Mouse (Mus musculus) neural tube, embryonic 13.5 days (tissue): Measurements from ENCODE around the gene Plp1. TPM values are rescaled to one million over a fixed set of nuclear protein-coding genes. Genes with fewer than 3 reads are reported as not detected.

Experiments
- ATAC-seq: fragments of 200-750 bp; cut with Nextera tagmentation; 2 replicates; pipeline ENCODE4 v1.8.0; 2017; ENCODE audit warnings: low read depth, mild to moderate bottlenecking, moderate TSS enrichment, moderate library complexity
- H3K27ac ChIP-seq: fragments of 300-500 bp; sonication (generic); replicated peaks from 2 replicates; pipeline ENCODE4 v1.5.1; 2015; ENCODE audit warnings: moderate library complexity, mild to moderate bottlenecking, inconsistent platforms
- H3K27me3 ChIP-seq: fragments of 300-500 bp; sonication (generic); 2 replicates; pipeline ENCODE4 v1.6.1; 2015; ENCODE audit warnings: mild to moderate bottlenecking, inconsistent platforms
- H3K36me3 ChIP-seq: fragments of 300-500 bp; sonication (generic); 2 replicates; pipeline ENCODE4 v1.6.1; 2015; ENCODE audit warnings: mild to moderate bottlenecking, inconsistent platforms
- H3K4me1 ChIP-seq: fragments of 300-500 bp; sonication (generic); replicated peaks from 2 replicates; pipeline ENCODE4 v1.6.1; 2015; ENCODE audit warnings: inconsistent platforms
- H3K4me2 ChIP-seq: fragments of 300-500 bp; sonication (generic); 2 replicates; pipeline ENCODE4 v1.6.1; 2015; ENCODE audit warnings: inconsistent platforms, mild to moderate bottlenecking, moderate library complexity
- H3K4me3 ChIP-seq: fragments of 300-500 bp; sonication (generic); 2 replicates; pipeline ENCODE4 v1.5.1; 2015; ENCODE audit warnings: mild to moderate bottlenecking, inconsistent platforms
- H3K9ac ChIP-seq: fragments of 300-500 bp; sonication (generic); 2 replicates; pipeline ENCODE4 v1.6.1; 2015; ENCODE audit warnings: moderate library complexity, mild to moderate bottlenecking, inconsistent platforms
- H3K9me3 ChIP-seq: fragments of 300-500 bp; sonication (generic); 2 replicates; pipeline ENCODE4 v1.6.1; 2016; ENCODE audit warnings: inconsistent platforms
- WGBS: fragments of 180-500 bp; shearing (Covaris S2); methylation state at CpG from one replicate; pipeline ENCODE4 v1.1.7; 2015; 5-methylcytosine and 5-hydroxymethylcytosine counted together
- polyA plus RNA-seq: library from polyadenylated mRNA; unstranded; fragments of >200 nt; fragmentation: Nextera tagmentation; extraction: Ambion mirVana; gene quantifications from 2 replicates; pipeline ENCODE4 v1.2.1, GENCODE M21; 2015

Plp1 gene
- 33.6 and 36.5 TPM in 2 replicates for polyA plus RNA-seq

- H3K36me3 ChIP-seq = no peaks in the 10 kb centered on the region
- no peak for ATAC-seq
- WGBS = 35% methylated on average over 1 of the region's 1 CpGs
- no peak within 1 kb of the TSS for H3K4me2 ChIP-seq
- no peaks in the 10 kb centered on the region for H3K4me1 ChIP-seq
- no peaks in the 10 kb centered on the region for H3K27me3 ChIP-seq
- no peak within 1 kb of the TSS for H3K27ac ChIP-seq
- 0 out of 2 replicates have a peak within 1 kb of the TSS, but pooled peaks have one; percentile 5 for H3K4me3 ChIP-seq
- no peaks in the 10 kb centered on the region for H3K9me3 ChIP-seq
- H3K9ac ChIP-seq = no peak within 1 kb of the TSS
These were observed at the start of gene Plp1 for GRCm38 (mm10) chrX:136822371-136822770. Gene Plp1, plus strand, starts transcription at chrX:136822671.

DNA sequence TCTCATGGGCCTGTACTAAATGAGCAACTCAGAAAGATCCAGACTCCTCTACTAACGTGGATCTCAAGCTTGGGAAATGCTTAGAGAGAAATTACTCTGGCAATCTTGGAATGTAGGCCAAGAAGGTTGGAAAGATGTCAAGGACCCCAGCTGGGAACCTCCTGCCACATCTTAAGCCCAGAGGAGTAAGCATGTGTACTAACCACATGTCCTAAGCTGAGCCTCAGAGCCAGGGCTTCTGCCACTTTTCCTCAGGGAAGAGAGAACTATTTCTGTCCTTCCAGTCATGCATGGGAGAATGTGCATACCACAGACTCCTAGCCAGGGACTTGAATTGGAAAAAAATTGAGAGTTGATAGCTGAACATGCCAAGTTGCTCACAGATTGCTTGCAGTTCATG is 49.4 kb upstream of the Plp1 start:
- Histone ChIP-seq H3K27me3 (no peaks in the 10 kb centered on the region), H3K27ac (no peak overlapping the region), H3K4me2 (no peak overlapping the region), H3K9me3 (no peaks in the 10 kb centered on the region), H3K4me3 (no peak overlapping the region), H3K4me1 (no peaks in the 10 kb centered on the region), H3K36me3 (no peaks in the 10 kb centered on the region), H3K9ac (no peak overlapping the region)
- ATAC-seq = no peak
- WGBS = 72% methylated on average over 1 of the region's 1 CpGs

DNA sequence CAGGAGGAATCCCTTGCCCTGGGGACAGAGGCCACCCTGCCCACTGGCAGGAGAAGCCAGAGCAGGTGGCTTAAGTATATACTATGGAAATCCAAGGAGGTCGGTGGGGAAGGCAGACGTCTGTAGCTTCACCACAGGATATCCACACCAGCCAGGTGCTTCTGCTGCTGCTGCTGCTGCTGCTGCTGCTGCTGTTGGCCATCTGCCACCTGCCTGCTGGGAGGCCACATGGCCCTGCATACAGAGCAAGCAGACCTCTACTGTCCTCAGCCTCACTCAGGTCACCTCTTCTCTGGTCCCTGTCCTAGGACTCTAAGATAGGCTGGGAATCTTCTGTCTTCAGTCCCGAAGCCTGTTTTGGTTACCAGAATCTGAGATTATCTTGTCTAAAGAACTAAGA is 44.4 kb upstream of the Plp1 start:
- Histone ChIP-seq H3K27me3 (no peaks in the 10 kb centered on the region), H3K9me3 (no peaks in the 10 kb centered on the region), H3K4me3 (no peak overlapping the region), H3K4me2 (no peak overlapping the region), H3K4me1 (no peaks in the 10 kb centered on the region), H3K9ac (no peak overlapping the region), H3K27ac (no peak overlapping the region), H3K36me3 (no peaks in the 10 kb centered on the region)
- WGBS = 70% methylated on average over 3 of the region's 3 CpGs
- no peak for ATAC-seq

GRCm38 (mm10) chrX:136779262-136779661 is 43.2 kb upstream of the Plp1 start:
- Histone ChIP-seq H3K4me1 (no peaks in the 10 kb centered on the region), H3K27ac (no peak overlapping the region), H3K4me2 (no peak overlapping the region), H3K4me3 (no peak overlapping the region), H3K36me3 (no peaks in the 10 kb centered on the region), H3K27me3 (0 out of 2 replicates have a peak, but pooled peaks cover 4% of the 10 kb centered on the region), H3K9me3 (no peaks in the 10 kb centered on the region), H3K9ac (no peak overlapping the region)
- 54% methylated on average over 2 of the region's 2 CpGs for WGBS
- no peak for ATAC-seq

DNA sequence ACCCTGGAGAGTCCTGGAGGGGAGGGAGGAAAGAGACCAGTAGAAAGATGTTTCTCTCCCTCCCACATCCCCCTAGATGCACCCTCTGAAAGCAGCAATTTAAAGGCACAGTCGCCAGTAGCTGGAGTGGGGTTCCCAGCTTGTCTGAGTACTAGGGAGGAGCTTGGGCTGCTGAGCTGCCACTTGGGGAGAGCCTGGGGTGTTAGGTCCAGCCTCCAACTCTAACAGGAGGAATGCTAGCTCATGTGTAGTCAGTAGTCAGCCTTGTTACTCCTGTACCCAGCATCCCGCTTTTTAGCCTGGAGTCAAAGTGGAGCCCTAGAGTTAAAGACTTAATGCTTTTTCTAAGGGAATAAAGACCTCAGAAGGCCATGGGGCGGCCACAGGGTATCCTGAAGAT is 42.4 kb upstream of the Plp1 start, which contains the start of gene Glra4:
Gene Glra4, minus strand, starts transcription at position 101 of the 400 bp plus-strand sequence.
- H3K4me1 ChIP-seq = no peaks in the 10 kb centered on the region
- ATAC-seq = no peak
- no peaks in the 10 kb centered on the region for H3K9me3 ChIP-seq
- no peak within 1 kb of the TSS for H3K9ac ChIP-seq
- no peak within 1 kb of the TSS for H3K27ac ChIP-seq
- H3K36me3 ChIP-seq = no peaks in the 10 kb centered on the region
- no peak within 1 kb of the TSS for H3K4me3 ChIP-seq
- 69% methylated on average over 3 of the region's 3 CpGs for WGBS
- no peak within 1 kb of the TSS for H3K4me2 ChIP-seq
- 0 out of 2 replicates have a peak, but pooled peaks cover 4% of the 10 kb centered on the region for H3K27me3 ChIP-seq

GRCm38 (mm10) chrX:136789446-136789845 is 33.0 kb upstream of the Plp1 start:
- no peak overlapping the region for H3K4me3 ChIP-seq
- WGBS = 88% methylated on average over 4 of the region's 4 CpGs
- H3K27ac ChIP-seq = no peak overlapping the region
- H3K36me3 ChIP-seq = peaks cover 4% of the 10 kb centered on the region; the same call in 1 of the 2 replicates
- no peak overlapping the region for H3K9ac ChIP-seq
- no peaks in the 10 kb centered on the region for H3K4me1 ChIP-seq
- no peaks in the 10 kb centered on the region for H3K27me3 ChIP-seq
- ATAC-seq = no peak
- H3K4me2 ChIP-seq = no peak overlapping the region
- H3K9me3 ChIP-seq = no peaks in the 10 kb centered on the region

- no peak overlapping the region for H3K4me3 ChIP-seq
- ATAC-seq = no peak
- H3K9me3 ChIP-seq = no peaks in the 10 kb centered on the region
- no peaks in the 10 kb centered on the region for H3K4me1 ChIP-seq
- no peak overlapping the region for H3K9ac ChIP-seq
- no peak overlapping the region for H3K27ac ChIP-seq
- 31% methylated on average over 2 of the region's 2 CpGs for WGBS
- no peaks in the 10 kb centered on the region; the same call in 1 of the 2 replicates for H3K27me3 ChIP-seq
- H3K4me2 ChIP-seq = no peak overlapping the region
- no peaks in the 10 kb centered on the region for H3K36me3 ChIP-seq
These were observed 25.2 kb upstream of the Plp1 start for GRCm38 (mm10) chrX:136797223-136797622.

- Histone ChIP-seq H3K9me3 (no peaks in the 10 kb centered on the region), H3K4me3 (no peak overlapping the region), H3K9ac (no peak overlapping the region), H3K4me2 (no peak overlapping the region), H3K36me3 (no peaks in the 10 kb centered on the region), H3K27me3 (no peaks in the 10 kb centered on the region), H3K27ac (no peak overlapping the region), H3K4me1 (no peaks in the 10 kb centered on the region)
- WGBS = 89% methylated on average over 6 of the region's 6 CpGs
- ATAC-seq = no peak
These were observed 2.7 kb upstream of the Plp1 start for GRCm38 (mm10) chrX:136819752-136820151.

DNA sequence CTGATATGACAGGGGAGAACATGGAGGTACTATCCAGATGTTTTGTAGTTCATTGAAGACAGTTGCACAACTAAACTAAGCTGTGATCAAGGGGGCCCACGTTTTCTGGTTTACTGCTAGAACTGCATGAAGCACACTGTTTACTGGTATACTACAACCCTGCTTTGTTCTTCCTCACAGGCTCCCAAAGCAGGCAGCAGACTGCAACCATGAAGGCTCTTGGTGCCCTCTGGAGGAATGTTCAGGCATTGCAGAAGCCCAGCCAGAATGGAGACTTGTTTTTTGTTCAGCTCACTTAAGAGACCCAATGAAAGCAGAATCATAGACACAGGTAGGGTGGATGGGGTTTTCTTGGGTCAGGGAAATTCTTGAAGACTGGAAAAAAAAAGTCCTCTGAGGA is 2.2 kb upstream of the Plp1 start:
- Histone ChIP-seq H3K4me2 (no peak overlapping the region), H3K9me3 (no peaks in the 10 kb centered on the region), H3K27me3 (no peaks in the 10 kb centered on the region), H3K27ac (no peak overlapping the region), H3K4me3 (no peak overlapping the region), H3K4me1 (no peaks in the 10 kb centered on the region), H3K36me3 (no peaks in the 10 kb centered on the region), H3K9ac (no peak overlapping the region)
- 23% methylated on average over 1 of the region's 1 CpGs for WGBS
- peak; percentile 84; the same call in 1 of the 2 replicates for ATAC-seq

- H3K4me1 ChIP-seq = no peaks in the 10 kb centered on the region
- no peaks in the 10 kb centered on the region for H3K9me3 ChIP-seq
- WGBS = 61% methylated on average over 4 of the region's 4 CpGs
- H3K27ac ChIP-seq = no peak overlapping the region
- no peaks in the 10 kb centered on the region for H3K36me3 ChIP-seq
- 0 out of 2 replicates have a peak overlapping the region, but pooled peaks have one; percentile 3 for H3K4me2 ChIP-seq
- no peaks in the 10 kb centered on the region for H3K27me3 ChIP-seq
- ATAC-seq = no peak
- no peak overlapping the region for H3K4me3 ChIP-seq
- no peak overlapping the region for H3K9ac ChIP-seq
These were observed 2.5 kb downstream of the Plp1 start for GRCm38 (mm10) chrX:136825016-136825415.

DNA sequence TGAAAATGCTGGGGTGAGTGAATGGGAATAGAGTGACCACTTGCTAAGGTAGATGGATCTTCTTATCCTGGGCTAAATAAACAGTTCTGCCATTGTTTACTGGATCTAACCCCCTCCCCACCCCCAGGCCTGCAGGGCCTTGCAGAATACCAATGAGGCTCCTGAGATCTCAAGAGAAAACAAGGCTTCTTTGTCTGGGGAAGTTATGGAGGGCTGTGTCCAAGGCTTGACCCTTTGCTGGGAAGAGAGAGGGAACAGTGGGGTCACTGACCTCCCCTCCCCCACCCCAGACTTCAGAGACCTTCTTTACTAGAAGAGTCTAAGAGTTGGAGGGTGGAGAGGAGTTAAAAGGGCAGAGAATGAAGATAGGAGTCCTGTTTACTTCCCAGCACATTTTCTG is 6.1 kb downstream of the Plp1 start:
- no peak overlapping the region for H3K9ac ChIP-seq
- H3K4me1 ChIP-seq = no peaks in the 10 kb centered on the region
- H3K9me3 ChIP-seq = no peaks in the 10 kb centered on the region
- H3K36me3 ChIP-seq = no peaks in the 10 kb centered on the region
- no peak overlapping the region for H3K4me2 ChIP-seq
- H3K27ac ChIP-seq = no peak overlapping the region
- no peak overlapping the region for H3K4me3 ChIP-seq
- H3K27me3 ChIP-seq = no peaks in the 10 kb centered on the region
- no peak for ATAC-seq

GRCm38 (mm10) chrX:136850300-136850699 is 27.8 kb downstream of the Plp1 start:
- Histone ChIP-seq H3K9me3 (no peaks in the 10 kb centered on the region), H3K27me3 (no peaks in the 10 kb centered on the region), H3K4me2 (no peak overlapping the region), H3K4me3 (no peak overlapping the region), H3K36me3 (no peaks in the 10 kb centered on the region), H3K9ac (no peak overlapping the region), H3K4me1 (no peaks in the 10 kb centered on the region), H3K27ac (no peak overlapping the region)
- WGBS = 25% methylated on average over 3 of the region's 3 CpGs
- ATAC-seq = no peak
